Mouse (Mus musculus) liver, postnatal 0 days (tissue): ENCODE measurements at regions not wholly inside any gene's neighbourhood (a gene's known extent, or its start where the extent isn't known, plus 50 kb on each side); places are given as distances from the start of the nearest gene placed in this dataset.

ENCODE experiments used
- CTCF ChIP-seq: sonication (generic); IDR thresholded peaks from 2 replicates; pipeline ENCODE4 v1.5.1; 2016; ENCODE audit warnings: antibody characterized with exemption, low read depth
- EP300 ChIP-seq: IDR thresholded peaks from 2 replicates; pipeline ENCODE4 v1.6.1; 2016; ENCODE audit warnings: antibody characterized with exemption, low read depth, mild to moderate bottlenecking

DNA sequence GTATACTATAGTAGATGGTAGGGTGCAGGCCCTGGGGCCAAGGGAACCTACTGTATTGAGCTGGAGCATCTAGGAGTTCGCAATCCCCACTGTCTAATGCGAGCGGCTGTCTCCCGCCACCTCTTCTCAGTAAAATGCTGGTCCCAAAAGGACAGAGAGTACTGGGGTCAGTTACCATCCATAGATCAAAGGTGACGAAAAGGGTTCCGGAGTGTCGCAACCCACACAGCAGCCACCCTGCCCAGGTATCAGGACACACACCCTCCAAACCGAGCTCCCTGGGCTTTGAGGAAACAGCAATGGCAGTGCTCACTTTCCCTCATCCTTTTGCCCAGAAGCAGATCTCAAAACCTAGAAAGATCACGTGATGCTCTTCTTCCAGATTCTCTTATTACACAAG lies 245.2 kb downstream of the Sp3 start:
- TF ChIP-seq EP300 (no peak), CTCF (no peak)
